Mouse (Mus musculus): ENCODE results near the gene Hmg20a. TPM values are rescaled to one million over a fixed set of nuclear protein-coding genes. Genes with fewer than 3 reads are reported as not detected.

Gene Hmg20a
- polyA plus RNA-seq, 1 experiment from 2014 or later = 64.3 TPM

- Histone ChIP-seq H3K4me1 (ENCODE audit: control insufficient read depth, insufficient read depth, low read length) (peaks cover 3% of the 10 kb centered on the region; the same call in 1 of the 2 replicates), H3K36me3 (ENCODE audit: control insufficient read depth, insufficient read depth, low read length) (no peaks in the 10 kb centered on the region), H3K9me3 (ENCODE audit: control insufficient read depth, low read length) (no peaks in the 10 kb centered on the region), H3K4me2 (replicated peaks; ENCODE audit: low read depth, low read length) (no peak overlapping the region), H3K9ac (ENCODE audit: low read depth, low read length) (no peak overlapping the region), H3K27me3 (ENCODE audit: control insufficient read depth, insufficient read depth, low read length) (no peaks in the 10 kb centered on the region), H3K4me3 (ENCODE audit: low read length) (no peak overlapping the region), H3K27ac (ENCODE audit: low read depth, low read length) (no peak overlapping the region)
- 57% methylated on average over 6 of the region's 6 CpGs for WGBS
- ATAC-seq (ENCODE audit: low FRiP score, low TSS enrichment) = no peak
Measured at GRCm38 (mm10) chr9:56544687-56545475, 126.5 kb downstream of the Hmg20a start.

Other genes starting within 250 kb of the Hmg20a start
- gene Peak1, start 542 bp upstream of the Hmg20a start, polyA plus RNA-seq (2014; fragmentation: Nextera tagmentation; extraction: Ambion mirVana) = 18.4 and 23.1 TPM in 2 replicates

All from kidney, embryonic 14.5 days (tissue).